Mouse (Mus musculus) frontal cortex, postnatal 36 days (tissue): ENCODE measurements at regions not wholly inside any gene's neighbourhood (a gene's known extent, or its start where the extent isn't known, plus 50 kb on each side); places are given as distances from the start of the nearest gene placed in this dataset.

Experiments
- DNase-seq, 2 experiments: peaks; one replicate each; pipeline ENCODE4 v3.0.0; 2022; ENCODE audit warnings: low spot score in 2 of 2

DNA sequence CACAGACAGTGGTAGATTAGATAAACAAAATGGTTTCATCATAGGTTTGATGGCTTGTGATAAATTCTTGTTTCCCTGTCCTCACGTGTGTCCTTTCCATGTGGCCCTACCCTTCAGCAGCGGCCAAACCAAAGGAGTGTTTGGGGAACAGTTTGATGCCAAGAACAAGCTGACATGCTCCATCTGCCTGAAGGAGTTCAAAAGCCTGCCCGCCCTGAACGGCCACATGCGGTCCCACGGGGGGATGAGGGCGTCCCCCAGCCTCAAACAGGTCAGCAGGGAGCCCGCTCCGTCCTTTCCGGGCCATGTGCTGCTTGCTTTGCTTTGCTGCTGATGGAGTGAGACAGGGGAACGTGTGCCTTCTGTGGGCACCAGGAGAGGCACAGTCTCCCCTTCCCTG, 51.0 kb upstream of the Mrps10 start:
- no peak for DNase-seq

DNA sequence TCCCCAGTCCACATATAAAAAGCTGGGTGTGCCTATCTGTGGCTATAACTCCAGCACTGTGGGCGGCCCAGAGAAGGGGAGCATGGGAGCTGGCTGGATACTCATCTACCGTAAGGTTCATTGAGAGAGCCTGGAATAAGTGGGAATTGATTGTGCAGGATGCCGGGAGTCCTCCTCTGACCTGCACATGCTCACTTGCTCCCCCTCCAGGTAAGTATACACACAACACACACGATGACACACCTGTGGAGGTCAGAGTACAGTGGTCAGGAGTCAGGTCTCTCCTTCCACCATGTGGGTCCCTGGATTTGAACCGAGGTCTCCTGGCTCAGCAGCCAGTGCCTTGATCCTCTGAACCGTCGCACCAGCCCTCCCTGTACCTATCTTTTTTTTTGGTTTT, 55.5 kb upstream of the Mrps10 start:
- no peak for DNase-seq

DNA sequence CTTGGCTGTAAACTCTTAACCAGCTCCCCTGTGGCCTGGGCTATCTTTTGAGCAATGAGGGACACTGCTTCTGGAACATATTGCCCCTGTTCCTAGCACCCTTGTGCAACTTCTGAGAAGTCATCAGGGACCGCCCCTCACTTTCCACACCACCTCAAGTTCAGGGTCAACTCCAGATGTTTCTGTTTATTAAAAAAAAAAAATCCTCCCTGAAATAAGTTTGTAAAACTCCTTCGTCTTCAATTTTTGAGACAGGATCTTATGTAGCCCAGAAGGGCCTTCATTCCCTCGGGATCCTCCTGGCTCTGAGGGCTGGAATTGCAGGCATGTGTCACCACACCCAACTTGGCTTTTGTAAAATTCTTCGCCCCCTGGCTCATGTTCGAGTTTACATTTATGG, 57.4 kb upstream of the Mrps10 start:
- no peak for DNase-seq

DNA sequence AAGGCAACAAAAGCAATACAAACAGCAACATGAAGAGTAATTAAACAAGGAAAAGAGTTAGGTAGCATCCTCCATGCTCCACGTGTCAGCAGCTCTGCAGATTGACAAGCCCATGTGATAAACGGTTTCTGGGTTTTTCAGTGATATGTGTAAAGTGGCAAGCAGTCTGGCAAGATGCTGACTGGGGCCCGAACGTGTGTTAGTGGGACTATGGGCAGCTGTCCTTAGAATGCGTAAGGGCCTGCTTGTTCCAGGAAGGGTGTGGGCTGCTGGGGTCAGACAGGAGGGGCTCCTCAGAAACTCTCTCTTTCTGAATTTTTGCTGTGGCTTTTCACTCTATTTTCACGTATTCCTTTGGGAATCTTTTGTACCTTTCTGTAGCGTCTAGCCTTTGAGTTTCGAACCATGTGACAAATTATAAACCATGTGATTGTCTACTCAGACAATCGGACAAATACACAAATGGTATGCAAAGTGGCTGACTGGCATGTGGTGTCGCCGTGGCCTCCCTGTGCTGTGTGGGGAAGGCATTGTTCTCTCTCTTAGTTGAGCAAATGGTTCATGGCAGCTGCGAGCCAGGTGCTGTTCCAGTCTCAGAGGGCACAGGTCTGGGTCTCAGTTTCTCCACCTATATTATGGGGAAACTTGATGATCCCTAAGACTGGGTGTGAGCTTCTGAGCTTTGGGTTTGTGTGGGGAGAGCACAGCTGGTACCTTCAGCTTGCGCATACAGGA, 62.5 kb upstream of the Mrps10 start:
- DNase-seq = no peak

DNA sequence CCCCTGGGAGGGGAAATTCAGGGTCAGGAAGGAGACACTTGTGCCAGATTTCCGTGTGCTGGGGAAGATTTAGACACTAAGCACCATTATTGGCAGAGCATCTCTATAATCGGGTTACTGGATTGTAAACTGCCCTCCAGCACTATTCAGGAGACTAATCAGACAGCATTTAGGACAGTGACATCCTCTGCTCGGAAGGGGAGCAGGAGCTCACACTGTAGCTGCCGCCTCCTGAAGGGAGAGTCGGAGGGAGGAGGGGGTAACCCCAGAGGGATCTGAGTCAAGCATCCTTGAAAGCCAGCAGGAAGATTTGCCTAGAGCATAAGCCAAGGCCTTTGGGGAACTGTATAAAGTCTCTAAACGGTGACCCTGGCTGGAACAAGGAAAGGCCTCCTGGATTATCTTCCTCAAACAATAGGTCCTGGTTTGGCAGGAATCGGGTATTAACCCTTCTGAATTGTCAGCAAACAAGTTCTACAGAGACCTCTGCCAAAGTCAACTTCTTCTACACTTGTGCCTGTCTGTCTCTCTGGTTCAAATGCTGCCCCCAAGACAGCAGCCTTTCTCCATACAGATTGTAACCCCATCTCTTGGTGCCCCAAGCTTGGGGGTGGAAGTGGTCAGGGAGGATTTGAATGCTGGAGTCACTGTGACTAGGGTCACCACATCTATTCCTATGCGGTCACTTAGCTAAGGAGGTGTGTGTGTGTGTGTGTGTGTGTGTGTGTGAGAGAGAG, 64.1 kb upstream of the Mrps10 start:
- no peak for DNase-seq

DNA sequence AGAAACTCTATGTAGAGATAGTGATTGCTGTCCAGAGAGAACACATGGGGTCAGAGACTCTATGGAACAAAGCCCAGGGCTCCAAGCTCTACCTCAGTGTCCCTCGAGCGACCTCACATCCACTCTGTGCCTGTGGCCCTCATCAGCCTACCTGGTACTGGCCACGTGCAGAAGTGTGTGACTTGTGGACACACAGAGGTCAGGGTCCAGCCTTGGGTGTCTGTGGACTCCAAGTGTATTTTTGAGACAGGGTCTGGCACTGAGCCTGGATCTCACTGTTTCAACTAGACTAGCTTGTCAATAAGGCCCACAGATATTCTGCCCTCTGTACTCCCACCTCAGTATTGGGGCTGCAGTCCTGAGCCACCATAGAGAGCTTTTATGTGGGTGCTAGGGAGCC, 65.1 kb upstream of the Mrps10 start:
- no peak for DNase-seq

- no peak for DNase-seq
Measured at GRCm38 (mm10) chr17:47298396-47298919, 70.2 kb upstream of the Mrps10 start.

GRCm38 (mm10) chr17:47297965-47298364, 70.7 kb upstream of the Mrps10 start:
- DNase-seq = peak in 1 of 2 experiments; percentile 60

DNA sequence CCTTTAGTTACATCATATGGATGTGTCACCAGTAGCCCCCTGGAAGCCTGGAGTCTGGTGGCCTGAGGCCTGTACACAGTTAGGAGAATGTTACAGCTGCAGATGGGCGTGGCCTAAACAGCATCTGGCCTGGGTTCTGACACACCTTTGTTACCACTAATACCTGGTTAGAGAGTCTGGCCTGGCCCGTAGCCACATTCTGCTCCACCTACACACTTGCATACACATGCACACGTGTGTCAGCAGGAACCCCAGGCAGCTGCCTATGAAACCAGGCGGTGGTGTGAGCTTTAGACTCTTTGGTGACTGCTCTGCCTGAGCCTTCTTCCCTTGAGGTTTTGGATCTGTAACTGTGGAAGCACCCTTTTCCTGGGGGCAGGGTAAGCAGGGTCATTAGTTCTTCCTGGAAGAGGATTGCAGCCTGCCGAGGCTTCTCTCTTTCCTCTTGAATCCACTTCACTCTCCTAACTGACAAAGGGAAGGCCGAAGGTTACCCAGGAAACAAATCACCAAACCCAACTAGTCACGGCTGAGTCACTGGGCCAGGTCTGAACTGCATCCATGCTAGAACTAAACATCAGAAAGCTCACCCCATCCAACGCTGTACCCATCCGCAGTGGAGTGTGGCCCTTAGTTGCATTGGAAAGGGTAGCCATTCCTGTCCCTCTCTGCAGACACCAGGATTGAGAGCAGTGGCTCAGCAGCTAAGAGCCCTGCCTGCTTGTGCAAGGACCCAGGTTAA, 71.8 kb upstream of the Mrps10 start:
- no peak for DNase-seq

DNA sequence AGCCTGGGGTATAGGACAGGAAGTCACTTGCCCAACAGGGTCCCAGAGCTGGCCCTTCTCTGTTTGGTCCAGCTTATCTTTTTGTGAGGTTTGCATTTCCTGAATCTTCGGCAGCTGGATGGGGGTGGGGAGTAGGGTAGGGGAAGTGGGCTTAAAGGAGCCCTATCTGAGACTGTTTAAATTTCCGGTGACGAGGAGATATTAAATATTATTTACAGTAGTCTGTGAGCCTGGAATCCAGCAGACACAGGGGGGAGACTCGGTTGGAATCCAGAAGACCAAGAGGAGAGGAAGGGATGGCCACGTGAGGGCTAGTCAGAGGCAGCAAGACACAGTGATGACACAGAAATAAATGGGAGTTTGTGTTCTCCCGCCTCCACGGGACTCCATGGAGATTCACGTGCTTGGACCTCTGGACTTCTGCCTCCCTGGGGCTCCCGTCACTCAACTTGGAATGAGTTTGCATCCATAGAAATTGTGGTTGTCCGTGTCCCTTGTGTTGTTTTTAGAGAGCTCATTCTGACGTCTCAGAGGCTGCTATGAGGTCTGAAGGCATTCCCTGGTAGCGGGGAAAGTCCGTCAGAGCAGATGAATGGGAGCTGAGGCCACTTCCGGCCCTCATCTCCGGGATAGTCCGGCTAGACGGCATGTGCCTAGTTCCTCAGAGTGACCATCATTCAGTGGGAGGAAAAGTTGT, 73.2 kb upstream of the Mrps10 start:
- DNase-seq = no peak

DNA sequence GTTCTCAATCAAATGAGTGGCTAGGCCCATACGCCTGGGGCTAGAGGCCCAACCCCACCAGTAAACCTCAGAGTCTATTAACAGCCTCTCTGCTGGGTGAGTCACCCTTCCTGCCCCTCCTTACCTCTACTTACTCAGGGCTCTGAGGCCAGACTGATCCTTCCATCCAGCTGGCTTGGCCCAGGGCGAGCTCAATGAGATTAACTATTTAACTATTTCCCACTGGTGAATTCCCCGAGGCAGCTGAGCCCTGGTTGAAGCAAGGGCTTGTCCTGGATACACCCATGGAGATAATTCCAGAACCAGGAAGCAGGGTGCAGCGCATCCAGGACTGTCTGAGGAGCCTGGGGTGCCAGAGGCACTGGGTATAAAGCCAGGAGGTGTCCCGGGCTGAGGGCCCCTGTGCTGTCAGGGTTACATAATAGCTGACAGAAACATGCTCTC, 74.6 kb upstream of the Mrps10 start:
- no peak for DNase-seq

DNA sequence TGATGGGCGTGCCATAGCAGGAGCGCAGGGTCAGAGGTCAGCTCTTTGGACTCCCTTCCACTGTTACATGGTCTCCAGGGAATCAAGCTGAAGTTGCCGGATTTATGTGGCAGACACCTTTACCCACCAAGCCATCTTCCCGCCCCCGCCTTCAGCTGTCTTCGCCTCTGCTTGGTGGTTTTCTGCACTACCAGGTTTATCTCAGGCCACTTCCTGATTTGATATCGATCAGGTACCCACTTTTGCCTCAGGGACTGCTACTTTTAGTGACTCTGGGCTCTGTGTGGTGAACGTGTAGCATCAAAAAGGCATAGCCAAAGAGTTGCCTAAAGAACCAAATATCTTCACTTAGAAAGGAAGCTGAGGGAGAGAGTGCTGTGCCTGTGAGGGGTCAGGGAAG, 75.5 kb upstream of the Mrps10 start:
- no peak for DNase-seq

- DNase-seq = no peak
Measured at GRCm38 (mm10) chr17:47291558-47291957, 77.1 kb upstream of the Mrps10 start.

DNA sequence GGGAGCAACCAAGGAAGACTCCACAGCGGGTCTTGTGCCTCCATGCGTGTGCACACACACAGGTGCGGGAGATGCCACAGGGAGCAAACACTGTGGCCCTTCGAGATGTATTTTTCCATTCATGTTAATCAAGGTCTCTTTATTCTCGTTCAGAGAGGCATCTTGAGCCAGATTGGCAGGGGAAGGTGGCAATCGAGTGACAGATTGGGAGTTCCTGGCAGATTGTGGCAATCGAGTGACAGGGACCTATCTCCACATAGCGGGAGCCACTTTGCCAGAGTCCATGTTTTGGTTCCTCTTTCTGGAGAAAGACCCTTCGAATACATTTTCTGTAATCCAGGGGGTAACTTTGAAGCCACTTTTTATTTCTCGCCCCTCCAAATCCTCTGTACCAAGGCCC, 83.1 kb upstream of the Mrps10 start:
- no peak for DNase-seq

DNA sequence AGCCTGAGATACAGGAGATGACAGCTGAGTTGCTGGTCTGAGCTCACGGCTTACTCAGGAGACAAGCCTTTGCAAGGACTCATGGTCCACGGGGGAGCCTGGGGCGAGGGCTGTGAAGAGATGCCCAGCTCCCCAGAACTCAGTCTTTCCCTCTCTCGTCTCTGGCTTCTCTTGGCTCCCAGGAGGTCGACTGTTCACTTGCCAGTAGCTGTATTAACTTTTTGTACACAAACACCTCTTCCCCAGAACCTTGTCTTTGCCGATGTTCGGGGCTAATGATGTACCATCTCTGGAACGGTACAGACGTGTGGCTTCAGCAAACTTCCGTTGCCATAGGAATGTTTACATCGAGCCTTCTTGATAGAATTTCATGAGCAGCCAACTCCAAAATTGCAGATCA, 84.5 kb upstream of the Mrps10 start:
- no peak for DNase-seq

DNA sequence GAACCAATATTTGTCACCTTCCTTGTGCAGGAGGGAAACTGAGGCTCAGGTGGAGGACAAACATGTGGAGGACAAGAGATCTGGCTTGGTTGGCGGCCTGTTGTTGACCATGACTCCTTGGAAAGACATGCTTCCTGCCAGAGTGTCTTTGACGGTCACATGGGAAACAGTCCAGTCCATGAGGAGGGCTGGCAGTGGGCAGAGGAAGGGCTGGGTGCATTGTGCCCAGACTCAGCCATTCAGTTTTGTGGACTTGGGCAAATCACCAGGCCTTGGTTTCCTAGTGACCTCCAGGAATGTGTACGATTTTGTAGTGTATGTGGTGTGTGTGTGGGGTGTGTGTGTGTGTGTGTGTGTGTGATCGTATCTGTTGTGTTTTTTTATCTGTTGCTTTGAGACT, 85.5 kb upstream of the Mrps10 start:
- no peak for DNase-seq

GRCm38 (mm10) chr17:47282476-47282875, 86.2 kb upstream of the Mrps10 start:
- DNase-seq = no peak

DNA sequence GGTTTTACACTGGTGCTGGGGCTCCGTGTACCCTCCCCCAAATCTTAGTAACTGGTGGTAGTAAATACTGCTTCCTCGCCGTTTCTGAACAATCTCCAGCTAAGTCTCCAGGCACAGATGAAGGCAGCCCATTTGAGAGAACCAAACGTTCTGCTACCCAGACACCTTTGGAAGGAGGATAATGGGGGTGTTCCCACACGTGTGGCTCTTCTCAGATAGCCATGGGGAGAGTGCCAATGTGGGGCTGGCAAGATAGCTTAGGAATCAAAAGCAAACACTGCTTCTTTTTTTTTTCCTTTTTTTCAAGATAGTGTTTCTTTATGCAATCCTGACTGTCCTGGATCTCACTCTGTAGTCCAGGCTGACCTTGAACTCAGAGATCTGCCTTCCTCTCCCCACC, 90.8 kb upstream of the Mrps10 start:
- DNase-seq = no peak

- peak in 1 of 2 experiments; percentile 17 for DNase-seq
Measured at GRCm38 (mm10) chr17:47276639-47277038, 92.0 kb upstream of the Mrps10 start.

GRCm38 (mm10) chr17:47275796-47276311, 92.8 kb upstream of the Mrps10 start:
- DNase-seq = no peak

DNA sequence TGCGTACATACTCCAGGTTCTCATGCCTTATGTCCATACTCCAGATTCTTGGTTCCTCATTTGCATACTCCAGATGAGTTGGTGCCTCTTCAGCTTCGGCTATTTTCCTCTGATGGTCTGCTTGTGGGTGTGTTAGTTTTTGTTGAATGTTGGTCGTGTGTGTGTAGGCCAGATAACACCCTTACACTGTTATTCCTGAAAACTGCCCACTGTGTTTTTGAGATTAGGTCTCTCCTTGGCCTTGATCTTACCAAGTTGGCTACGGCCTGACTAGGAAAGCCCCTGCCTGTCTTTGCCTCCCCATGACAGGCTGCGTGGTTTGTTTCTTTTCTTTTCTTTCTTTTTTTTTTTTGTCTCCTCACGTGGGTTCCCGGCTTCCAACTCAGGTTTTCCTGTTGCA, 95.4 kb upstream of the Mrps10 start:
- DNase-seq = no peak
